ENCODE assay signal across 9 mouse cellular contexts in genomic region chr1:150266502-150266901, GRCm38 (mm10). TPM values are rescaled to one million over a fixed set of nuclear protein-coding genes. Genes with fewer than 3 reads are reported as not detected.
DNase-seq lines count a peak whose midpoint lies in the region; ATAC-seq and TF ChIP-seq lines count a peak whose summit lies in the region.
"Had no signal": no experiment of that assay in that cellular context is flagged by ENCODE, and none has a peak within 500 bp of the region (broad histone marks: within the 10 kb centered on the region; RNA-seq: fewer than 3 reads in every experiment).

No protein-coding gene starts in this region.

- H3K27ac ChIP-seq in left cerebral cortex, adult 2 months, result no peak overlapping the region
- H3K27ac ChIP-seq in intestine, postnatal 0 days (ENCODE audit: low read depth, low read length), result no peak overlapping the region
- H3K27ac ChIP-seq: neural tube, embryonic 13.5 days had no signal

- no peak overlapping the region for H3K4me2 ChIP-seq in intestine, postnatal 0 days (replicated peaks; ENCODE audit: low read depth)
- H3K4me2 ChIP-seq: neural tube, embryonic 13.5 days had no signal

- H3K9ac ChIP-seq in intestine, postnatal 0 days (ENCODE audit: low read depth, low read length), result no peak overlapping the region
- H3K9ac ChIP-seq: neural tube, embryonic 13.5 days had no signal

- no peak overlapping the region for H3K4me3 ChIP-seq in left cerebral cortex, adult 2 months
- H3K4me3 ChIP-seq in intestine, postnatal 0 days (ENCODE audit: low read depth, low read length), result no peak overlapping the region
- H3K4me3 ChIP-seq: neural tube, embryonic 13.5 days had no signal

- intact Hi-C loops in left cerebral cortex, adult 2 months (cut with DNase I), result no loop called here
- intact Hi-C loops in left cerebral cortex, postnatal 4 days (cut with DNase I), result no loop called here

- H3K4me1 ChIP-seq in intestine, postnatal 0 days (replicated peaks; ENCODE audit: control insufficient read depth, insufficient read depth, low read length), result no peaks in the 10 kb centered on the region
- H3K4me1 ChIP-seq: neural tube, embryonic 13.5 days had no signal

- no peak for ATAC-seq in intestine, postnatal 0 days
- ATAC-seq in neutrophil, adult 5-6 weeks (ENCODE audit: extremely low read depth, insufficient number of reproducible peaks, low FRiP score, poor library complexity, severe bottlenecking), result peak; percentile 90

- 51% methylated on average over 3 of the region's 3 CpGs for WGBS in intestine, postnatal 0 days

- no peaks in the 10 kb centered on the region for H3K9me3 ChIP-seq in intestine, postnatal 0 days (ENCODE audit: control insufficient read depth)
- H3K9me3 ChIP-seq: neural tube, embryonic 13.5 days had no signal

- no peaks in the 10 kb centered on the region for H3K36me3 ChIP-seq in intestine, postnatal 0 days (ENCODE audit: control insufficient read depth, insufficient read depth)
- H3K36me3 ChIP-seq: neural tube, embryonic 13.5 days had no signal

- no peaks in the 10 kb centered on the region for H3K27me3 ChIP-seq in intestine, postnatal 0 days (replicated peaks; ENCODE audit: control insufficient read depth, insufficient read depth, low read length)
- H3K27me3 ChIP-seq: neural tube, embryonic 13.5 days had no signal

- TF ChIP-seq CTCF in left cerebral cortex, adult 2 months (IDR thresholded peaks at IDR 0.05), result peak; percentile 81
- peak; percentile 74 for TF ChIP-seq CTCF in intestine, postnatal 0 days (IDR thresholded peaks at IDR 0.05; ENCODE audit: low read depth)

- DNase-seq in left cerebral cortex, adult 2 months (ENCODE audit: extremely low spot score in 1 of 2, low spot score in 2 of 2), result no peak
- DNase-seq in left cerebral cortex, postnatal 4 days, result no peak
- peak; percentile 34 for DNase-seq in MEL-GATA-1-ER (ENCODE audit: extremely low read depth, low read depth)
- DNase-seq in brain, embryonic 18.5 days (ENCODE audit: low read depth, low spot score), result peak; percentile 24
- DNase-seq in urinary bladder, adult 18-20 months (ENCODE audit: low spot score in 2 of 2), result no peak

RNA-seq across cellular contexts. Expression of gene Pdc, which starts 52.7 kb away (rescaled TPM):
- not detected for total RNA-seq in left cerebral cortex, adult 2 months (2021)
- total RNA-seq in left cerebral cortex, postnatal 4 days (2021), result not detected
- polyA plus RNA-seq in intestine, postnatal 0 days (2015; fragmentation: Nextera tagmentation; extraction: Ambion mirVana), result not detected in 2 replicates
- total RNA-seq in neutrophil, adult 5-6 weeks (2017), result 0.25 TPM in 1 of 2 replicates, not detected in the other
- polyA plus RNA-seq: heart, embryonic 14.5 days; neural tube, embryonic 13.5 days had no signal

Comparison
In these comparisons a context has a peak if more than half of its experiments do, and no peak if none do; other contexts are left out.
1. DNase-seq: peak in MEL-GATA-1-ER (single experiment) and brain, embryonic 18.5 days (single experiment); none in left cerebral cortex, adult 2 months (0 of 2), left cerebral cortex, postnatal 4 days (single experiment) and urinary bladder, adult 18-20 months (0 of 2).